Mouse (Mus musculus): ENCODE data around the gene Gm3646. TPM values are rescaled to one million over a fixed set of nuclear protein-coding genes. Genes with fewer than 3 reads are reported as not detected.

Gene Gm3646
- polyA plus RNA-seq, 1 experiment from 2014 or later: not detected

GRCm38 (mm10) chr1:39838487-39839169, 33.5 kb upstream of the Gm3646 start:
- H3K4me2 ChIP-seq (replicated peaks; ENCODE audit: low read depth, low read length): no peak overlapping the region
- 80% methylated on average over 12 of the region's 12 CpGs for WGBS
- H3K27me3 ChIP-seq (ENCODE audit: control insufficient read depth, insufficient read depth, low read length): no peaks in the 10 kb centered on the region
- ATAC-seq (ENCODE audit: low FRiP score, low TSS enrichment): no peak
- no peaks in the 10 kb centered on the region for H3K4me1 ChIP-seq (ENCODE audit: control insufficient read depth, insufficient read depth, low read length)
- no peaks in the 10 kb centered on the region for H3K36me3 ChIP-seq (ENCODE audit: control insufficient read depth, insufficient read depth, low read length)
- no peaks in the 10 kb centered on the region for H3K9me3 ChIP-seq (ENCODE audit: control insufficient read depth, low read length)
- no peak overlapping the region for H3K4me3 ChIP-seq (ENCODE audit: low read length)
- no peak overlapping the region for H3K27ac ChIP-seq (ENCODE audit: low read depth, low read length)
- no peak overlapping the region for H3K9ac ChIP-seq (ENCODE audit: low read depth, low read length)

- Histone ChIP-seq H3K4me1 (ENCODE audit: control insufficient read depth, insufficient read depth, low read length) (peaks cover 7% of the 10 kb centered on the region; the same call in 1 of the 2 replicates), H3K4me2 (replicated peaks; ENCODE audit: low read depth, low read length) (no peak overlapping the region), H3K27ac (ENCODE audit: low read depth, low read length) (no peak overlapping the region), H3K9me3 (ENCODE audit: control insufficient read depth, low read length) (no peaks in the 10 kb centered on the region), H3K9ac (ENCODE audit: low read depth, low read length) (no peak overlapping the region), H3K36me3 (ENCODE audit: control insufficient read depth, insufficient read depth, low read length) (no peaks in the 10 kb centered on the region), H3K27me3 (ENCODE audit: control insufficient read depth, insufficient read depth, low read length) (no peaks in the 10 kb centered on the region), H3K4me3 (ENCODE audit: low read length) (no peak overlapping the region)
- WGBS: 34% methylated on average over 4 of the region's 4 CpGs
- ATAC-seq (ENCODE audit: low FRiP score, low TSS enrichment): no peak
Observed at GRCm38 (mm10) chr1:39831594-39832039, 26.5 kb upstream of the Gm3646 start.

- no peak for ATAC-seq (ENCODE audit: low FRiP score, low TSS enrichment)
- H3K4me3 ChIP-seq (ENCODE audit: low read length): no peak overlapping the region
- 63% methylated on average over 11 of the region's 11 CpGs for WGBS
Observed at GRCm38 (mm10) chr1:39830786-39831593, 25.9 kb upstream of the Gm3646 start.

GRCm38 (mm10) chr1:39824902-39825301, 19.8 kb upstream of the Gm3646 start:
- H3K4me1 ChIP-seq (ENCODE audit: control insufficient read depth, insufficient read depth, low read length): no peaks in the 10 kb centered on the region
- H3K27ac ChIP-seq (ENCODE audit: low read depth, low read length): no peak overlapping the region
- no peak overlapping the region for H3K4me2 ChIP-seq (replicated peaks; ENCODE audit: low read depth, low read length)
- H3K27me3 ChIP-seq (ENCODE audit: control insufficient read depth, insufficient read depth, low read length): no peaks in the 10 kb centered on the region
- H3K9ac ChIP-seq (ENCODE audit: low read depth, low read length): no peak overlapping the region
- no peak for ATAC-seq (ENCODE audit: low FRiP score, low TSS enrichment)
- no peaks in the 10 kb centered on the region for H3K36me3 ChIP-seq (ENCODE audit: control insufficient read depth, insufficient read depth, low read length)
- no peak overlapping the region for H3K4me3 ChIP-seq (ENCODE audit: low read length)
- H3K9me3 ChIP-seq (ENCODE audit: control insufficient read depth, low read length): no peaks in the 10 kb centered on the region
- WGBS: 83% methylated on average over 4 of the region's 4 CpGs

More at GRCm38 (mm10) chr1:39830786-39831593, 25.9 kb upstream of the Gm3646 start:
- H3K27ac ChIP-seq (ENCODE audit: low read depth, low read length): no peak overlapping the region
- no peaks in the 10 kb centered on the region for H3K9me3 ChIP-seq (ENCODE audit: control insufficient read depth, low read length)
- H3K4me2 ChIP-seq (replicated peaks; ENCODE audit: low read depth, low read length): no peak overlapping the region
- no peak overlapping the region for H3K9ac ChIP-seq (ENCODE audit: low read depth, low read length)
- H3K36me3 ChIP-seq (ENCODE audit: control insufficient read depth, insufficient read depth, low read length): no peaks in the 10 kb centered on the region
- no peaks in the 10 kb centered on the region for H3K27me3 ChIP-seq (ENCODE audit: control insufficient read depth, insufficient read depth, low read length)
- peaks cover 7% of the 10 kb centered on the region; the same call in 1 of the 2 replicates for H3K4me1 ChIP-seq (ENCODE audit: control insufficient read depth, insufficient read depth, low read length)

- H3K36me3 ChIP-seq (ENCODE audit: control insufficient read depth, insufficient read depth, low read length): no peaks in the 10 kb centered on the region
- H3K4me2 ChIP-seq (replicated peaks; ENCODE audit: low read depth, low read length): no peak overlapping the region
- H3K9ac ChIP-seq (ENCODE audit: low read depth, low read length): no peak overlapping the region
- no peak overlapping the region for H3K4me3 ChIP-seq (ENCODE audit: low read length)
- no peaks in the 10 kb centered on the region for H3K9me3 ChIP-seq (ENCODE audit: control insufficient read depth, low read length)
- no peaks in the 10 kb centered on the region for H3K4me1 ChIP-seq (ENCODE audit: control insufficient read depth, insufficient read depth, low read length)
- H3K27me3 ChIP-seq (ENCODE audit: control insufficient read depth, insufficient read depth, low read length): no peaks in the 10 kb centered on the region
- WGBS: 57% methylated on average over 3 of the region's 4 CpGs
- H3K27ac ChIP-seq (ENCODE audit: low read depth, low read length): no peak overlapping the region
- no peak for ATAC-seq (ENCODE audit: low FRiP score, low TSS enrichment)
Observed at GRCm38 (mm10) chr1:39824240-39824639, 19.1 kb upstream of the Gm3646 start.

GRCm38 (mm10) chr1:39819596-39819995, 14.5 kb upstream of the Gm3646 start:
- Histone ChIP-seq H3K27ac (ENCODE audit: low read depth, low read length) (0 out of 2 replicates have a peak overlapping the region, but pooled peaks have one; percentile 9), H3K9me3 (ENCODE audit: control insufficient read depth, low read length) (no peaks in the 10 kb centered on the region), H3K4me1 (ENCODE audit: control insufficient read depth, insufficient read depth, low read length) (no peaks in the 10 kb centered on the region), H3K4me2 (replicated peaks; ENCODE audit: low read depth, low read length) (no peak overlapping the region), H3K9ac (ENCODE audit: low read depth, low read length) (no peak overlapping the region), H3K27me3 (ENCODE audit: control insufficient read depth, insufficient read depth, low read length) (no peaks in the 10 kb centered on the region), H3K36me3 (ENCODE audit: control insufficient read depth, insufficient read depth, low read length) (no peaks in the 10 kb centered on the region), H3K4me3 (ENCODE audit: low read length) (no peak overlapping the region)
- ATAC-seq (ENCODE audit: low FRiP score, low TSS enrichment): no peak
- 78% methylated on average over 10 of the region's 10 CpGs for WGBS

GRCm38 (mm10) chr1:39815766-39816165, 10.6 kb upstream of the Gm3646 start:
- H3K9ac ChIP-seq (ENCODE audit: low read depth, low read length): no peak overlapping the region
- no peak overlapping the region for H3K4me3 ChIP-seq (ENCODE audit: low read length)
- no peak overlapping the region for H3K27ac ChIP-seq (ENCODE audit: low read depth, low read length)
- no peaks in the 10 kb centered on the region for H3K27me3 ChIP-seq (ENCODE audit: control insufficient read depth, insufficient read depth, low read length)
- no peaks in the 10 kb centered on the region for H3K36me3 ChIP-seq (ENCODE audit: control insufficient read depth, insufficient read depth, low read length)
- no peaks in the 10 kb centered on the region for H3K9me3 ChIP-seq (ENCODE audit: control insufficient read depth, low read length)
- no peak overlapping the region for H3K4me2 ChIP-seq (replicated peaks; ENCODE audit: low read depth, low read length)
- no peaks in the 10 kb centered on the region for H3K4me1 ChIP-seq (ENCODE audit: control insufficient read depth, insufficient read depth, low read length)
- no peak for ATAC-seq (ENCODE audit: low FRiP score, low TSS enrichment)
- WGBS: 89% methylated on average over 5 of the region's 5 CpGs

- 67% methylated on average over 4 of the region's 4 CpGs for WGBS
- Histone ChIP-seq H3K9ac (ENCODE audit: low read depth, low read length) (no peak overlapping the region), H3K27ac (ENCODE audit: low read depth, low read length) (no peak overlapping the region), H3K4me1 (ENCODE audit: control insufficient read depth, insufficient read depth, low read length) (no peaks in the 10 kb centered on the region), H3K9me3 (ENCODE audit: control insufficient read depth, low read length) (no peaks in the 10 kb centered on the region), H3K4me2 (replicated peaks; ENCODE audit: low read depth, low read length) (no peak overlapping the region), H3K36me3 (ENCODE audit: control insufficient read depth, insufficient read depth, low read length) (no peaks in the 10 kb centered on the region), H3K27me3 (ENCODE audit: control insufficient read depth, insufficient read depth, low read length) (no peaks in the 10 kb centered on the region), H3K4me3 (ENCODE audit: low read length) (no peak overlapping the region)
- no peak for ATAC-seq (ENCODE audit: low FRiP score, low TSS enrichment)
Observed at GRCm38 (mm10) chr1:39813067-39813466, 7.9 kb upstream of the Gm3646 start.

- no peaks in the 10 kb centered on the region for H3K9me3 ChIP-seq (ENCODE audit: control insufficient read depth, low read length)
- no peaks in the 10 kb centered on the region for H3K27me3 ChIP-seq (ENCODE audit: control insufficient read depth, insufficient read depth, low read length)
- H3K4me3 ChIP-seq (ENCODE audit: low read length): no peak overlapping the region
- no peak for ATAC-seq (ENCODE audit: low FRiP score, low TSS enrichment)
- H3K4me1 ChIP-seq (ENCODE audit: control insufficient read depth, insufficient read depth, low read length): no peaks in the 10 kb centered on the region
- no peak overlapping the region for H3K4me2 ChIP-seq (replicated peaks; ENCODE audit: low read depth, low read length)
- WGBS: 84% methylated on average over 6 of the region's 6 CpGs
- H3K9ac ChIP-seq (ENCODE audit: low read depth, low read length): no peak overlapping the region
- H3K27ac ChIP-seq (ENCODE audit: low read depth, low read length): no peak overlapping the region; the same call in 1 of the 2 replicates
- H3K36me3 ChIP-seq (ENCODE audit: control insufficient read depth, insufficient read depth, low read length): no peaks in the 10 kb centered on the region
Observed at GRCm38 (mm10) chr1:39804789-39805188, 343 bp downstream of the Gm3646 start.

Data from kidney, embryonic 14.5 days (tissue).